Mouse (Mus musculus) urinary bladder, postnatal 14 days (tissue): ENCODE measurements at regions not wholly inside any gene's neighbourhood (a gene's known extent, or its start where the extent isn't known, plus 50 kb on each side); places are given as distances from the start of the nearest gene placed in this dataset.

Source experiments
- DNase-seq: peaks from one replicate; pipeline ENCODE4 v3.0.0; 2021; ENCODE audit warnings: low spot score

DNA sequence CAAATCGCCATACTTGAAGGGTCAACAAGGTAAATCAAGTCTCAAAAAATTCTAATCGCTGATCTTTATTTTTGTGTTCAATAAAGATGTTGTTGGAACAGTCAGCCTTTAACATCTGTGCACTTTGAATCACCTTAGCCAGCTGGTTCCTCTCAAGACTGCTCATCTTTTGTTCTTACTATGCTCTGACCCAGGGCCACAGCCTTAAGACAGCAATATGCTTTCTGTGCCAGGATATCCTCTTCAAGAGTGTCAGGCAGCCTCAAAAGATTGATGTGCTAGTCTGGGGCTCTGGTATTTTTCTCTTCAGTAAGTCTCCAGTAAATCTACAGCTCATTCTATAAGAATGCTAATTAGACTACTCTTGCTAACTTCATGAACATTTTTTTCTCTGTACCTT lies 199.9 kb downstream of the Dph6 start:
- no peak for DNase-seq

DNA sequence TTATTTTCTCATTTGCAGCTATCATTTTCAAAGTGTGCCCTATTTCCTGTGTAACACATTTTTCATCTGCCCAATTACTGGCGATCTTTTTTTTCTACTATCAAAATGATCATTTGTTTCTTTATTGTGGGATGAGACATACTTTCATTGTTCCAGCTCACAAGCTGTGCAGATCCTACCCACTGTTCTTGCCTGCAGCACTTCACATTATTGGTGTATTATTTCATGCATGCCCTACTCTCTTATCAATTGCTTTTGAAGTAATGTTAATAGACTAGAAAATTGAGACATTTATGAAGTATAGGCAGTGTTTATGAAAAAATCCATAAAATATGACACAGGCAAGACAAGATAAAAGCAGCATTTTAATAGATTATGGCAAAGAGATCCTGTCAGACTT lies 204.6 kb downstream of the Dph6 start:
- DNase-seq = no peak

DNA sequence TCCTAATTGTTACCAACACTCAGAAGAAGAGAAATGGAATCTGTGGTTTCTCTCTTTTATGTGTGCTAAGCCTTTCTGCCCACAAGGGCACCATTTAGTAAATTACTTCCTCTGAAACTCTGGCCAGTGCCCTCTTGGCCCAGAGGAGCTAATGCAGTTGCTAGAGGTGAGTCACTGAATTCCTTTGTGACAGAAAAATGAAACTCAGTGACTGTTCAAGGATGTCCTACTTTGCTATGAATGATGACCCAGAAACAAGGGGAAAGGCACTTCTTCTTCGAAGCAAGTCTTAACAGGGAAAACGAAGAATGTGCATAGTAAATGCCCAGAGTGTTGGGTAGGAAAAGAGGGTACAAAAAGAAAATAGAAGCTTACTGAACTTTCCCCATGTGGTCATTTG lies 211.0 kb downstream of the Dph6 start:
- DNase-seq = no peak

GRCm38 (mm10) chr2:114440943-114441342 lies 213.8 kb downstream of the Dph6 start:
- DNase-seq = no peak

- DNase-seq = no peak
Observed at GRCm38 (mm10) chr2:114439668-114440067, 215.1 kb downstream of the Dph6 start.

DNA sequence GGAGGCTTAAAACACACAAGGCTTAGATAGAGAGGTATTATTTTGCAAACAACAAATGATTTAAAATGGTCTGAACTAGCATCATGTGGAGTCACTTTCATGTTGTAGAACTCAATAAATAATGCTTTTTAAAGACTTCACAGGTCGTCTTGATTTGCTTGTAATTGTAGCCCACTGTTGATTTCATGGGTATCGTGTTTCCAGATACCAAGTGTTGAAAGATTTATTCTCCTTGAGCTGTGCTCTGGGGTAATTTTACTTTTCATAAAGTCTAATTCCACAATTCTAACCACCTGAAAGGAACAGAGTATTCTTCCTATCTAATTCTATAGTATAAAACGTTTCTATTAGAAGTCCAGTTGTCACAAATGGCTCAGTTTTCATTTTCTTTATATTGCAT lies 216.7 kb downstream of the Dph6 start:
- no peak for DNase-seq

GRCm38 (mm10) chr2:114427426-114428157 lies 226.3 kb upstream of the Zfp770 start:
- DNase-seq = peak; percentile 81

- DNase-seq = no peak
Observed at GRCm38 (mm10) chr2:114419346-114419745, 218.1 kb upstream of the Zfp770 start.

GRCm38 (mm10) chr2:114413013-114413412 lies 211.7 kb upstream of the Zfp770 start:
- no peak for DNase-seq

DNA sequence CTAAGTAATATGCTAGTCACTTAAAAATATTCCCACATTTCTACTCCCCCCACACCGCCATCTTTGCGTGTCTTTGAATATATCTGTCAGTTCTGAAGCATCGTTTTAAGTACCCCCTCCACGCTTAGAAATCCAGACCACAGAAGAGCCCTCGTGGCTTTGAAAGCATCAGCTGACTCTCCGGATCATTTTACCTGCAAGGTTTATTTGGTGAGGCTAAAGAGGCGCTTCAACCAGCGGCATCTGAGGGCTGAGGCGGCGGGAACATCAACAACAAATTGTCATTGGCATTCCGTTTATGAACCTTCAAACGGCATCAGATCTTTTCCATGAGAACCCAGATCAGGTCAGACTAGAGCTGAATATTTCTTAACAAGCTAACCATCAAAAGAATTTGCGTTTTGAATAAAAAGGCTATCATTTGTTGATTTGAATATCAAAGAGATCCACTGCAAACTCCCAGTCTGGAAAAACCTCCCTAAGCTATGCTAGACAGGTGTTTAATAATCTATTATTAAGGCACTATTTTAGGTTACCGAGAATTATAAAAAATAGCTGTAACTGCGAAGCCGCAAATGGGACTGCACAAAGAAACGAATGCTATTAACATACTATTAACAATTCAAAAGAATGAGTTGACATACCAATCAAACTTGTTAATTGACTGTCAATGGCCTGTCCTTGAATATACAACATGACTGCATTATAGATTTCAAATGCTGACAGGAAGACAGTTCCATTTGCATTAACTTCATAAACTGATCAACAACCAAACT lies 210.9 kb upstream of the Zfp770 start:
- no peak for DNase-seq

GRCm38 (mm10) chr2:114410717-114411116 lies 209.4 kb upstream of the Zfp770 start:
- DNase-seq = no peak

GRCm38 (mm10) chr2:114409542-114409941 lies 208.3 kb upstream of the Zfp770 start:
- no peak for DNase-seq

DNA sequence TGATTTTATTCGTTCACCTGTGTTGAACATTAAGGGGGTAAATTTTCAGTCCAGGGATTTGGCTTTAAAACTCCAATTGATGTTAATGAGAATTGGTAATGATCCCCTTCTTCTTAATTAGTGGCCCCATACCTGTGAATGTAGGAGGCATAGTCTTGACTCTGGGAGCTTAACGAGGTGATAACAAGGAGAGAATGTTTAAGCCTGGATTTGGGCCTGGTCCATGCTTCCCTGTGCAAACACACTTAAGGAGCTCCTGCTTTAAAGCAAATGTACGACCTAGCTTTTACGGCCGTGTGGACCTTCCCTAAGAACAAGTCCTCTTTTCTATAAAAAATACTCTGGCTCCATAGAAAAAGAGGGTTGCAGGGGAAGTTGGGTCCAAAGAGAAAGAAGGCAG lies 206.1 kb upstream of the Zfp770 start:
- no peak for DNase-seq

GRCm38 (mm10) chr2:114384566-114384965 lies 183.3 kb upstream of the Zfp770 start:
- DNase-seq = no peak

DNA sequence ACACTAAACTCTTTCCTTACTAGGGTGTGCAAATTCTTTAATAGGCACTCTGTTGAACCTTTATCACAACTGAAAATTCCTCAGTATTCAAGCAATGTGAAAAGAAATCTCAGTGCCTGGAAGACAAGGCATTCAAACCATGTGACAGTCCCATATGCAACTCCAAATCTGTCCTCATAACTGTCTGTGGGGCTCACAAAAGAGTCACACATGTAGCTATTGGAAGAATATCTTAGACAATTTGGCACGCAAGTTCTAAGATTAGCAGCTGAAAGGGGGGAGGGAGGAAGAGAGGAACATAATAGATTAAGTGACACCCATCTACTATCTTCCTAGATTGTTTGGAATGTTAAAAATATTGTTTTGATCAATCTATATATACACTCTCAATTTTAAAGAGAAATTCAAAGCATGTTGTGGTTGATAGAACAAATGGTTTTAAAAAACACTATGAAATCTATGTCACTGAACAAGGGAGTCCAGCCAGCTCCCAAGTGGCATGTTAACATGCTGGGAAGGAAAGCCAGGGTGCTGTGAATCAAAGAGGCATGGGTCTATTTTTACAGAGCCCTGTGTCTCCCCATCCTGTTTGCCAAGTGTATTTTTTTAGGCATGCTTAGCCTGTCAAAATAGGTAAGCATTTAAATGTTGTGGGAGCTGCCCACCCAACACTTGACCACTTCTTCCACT lies 177.7 kb upstream of the Zfp770 start:
- DNase-seq = no peak

- no peak for DNase-seq
Observed at GRCm38 (mm10) chr2:114373476-114373875, 172.2 kb upstream of the Zfp770 start.

- DNase-seq = peak; percentile 2
Observed at GRCm38 (mm10) chr2:114353876-114354275, 152.6 kb upstream of the Zfp770 start.

DNA sequence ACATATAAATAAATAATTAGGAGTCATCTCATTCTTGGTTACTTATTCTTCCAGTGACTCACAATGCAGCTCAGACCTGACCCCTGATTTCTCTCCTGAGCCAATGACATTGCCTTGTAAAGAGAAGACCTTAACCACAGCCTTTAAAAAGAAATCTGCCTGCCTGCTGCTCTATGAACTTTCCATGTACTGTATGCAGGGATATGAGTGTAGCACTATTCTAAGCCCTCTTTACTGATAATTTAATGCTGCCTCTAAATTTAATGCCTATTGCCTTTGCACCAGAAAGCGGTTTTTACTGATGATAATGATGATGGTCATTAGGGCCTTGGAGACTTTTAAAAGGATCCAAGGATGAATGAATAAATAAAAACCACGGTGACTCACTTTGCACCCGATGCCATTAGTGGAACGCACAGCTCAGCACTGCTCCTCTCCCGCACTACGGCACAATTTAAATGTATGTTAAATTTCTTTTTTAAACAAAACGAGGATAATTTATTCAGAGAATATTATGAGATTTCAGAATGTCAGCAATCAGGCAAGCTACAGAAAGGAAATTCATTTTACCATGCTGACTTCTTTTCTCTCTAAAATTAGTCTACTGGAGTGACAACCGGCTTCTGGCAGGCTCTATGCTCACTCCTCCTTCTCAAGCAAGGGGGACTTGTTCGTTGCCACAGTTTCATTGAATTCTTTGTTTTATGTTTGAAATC lies 139.5 kb upstream of the Zfp770 start:
- no peak for DNase-seq

DNA sequence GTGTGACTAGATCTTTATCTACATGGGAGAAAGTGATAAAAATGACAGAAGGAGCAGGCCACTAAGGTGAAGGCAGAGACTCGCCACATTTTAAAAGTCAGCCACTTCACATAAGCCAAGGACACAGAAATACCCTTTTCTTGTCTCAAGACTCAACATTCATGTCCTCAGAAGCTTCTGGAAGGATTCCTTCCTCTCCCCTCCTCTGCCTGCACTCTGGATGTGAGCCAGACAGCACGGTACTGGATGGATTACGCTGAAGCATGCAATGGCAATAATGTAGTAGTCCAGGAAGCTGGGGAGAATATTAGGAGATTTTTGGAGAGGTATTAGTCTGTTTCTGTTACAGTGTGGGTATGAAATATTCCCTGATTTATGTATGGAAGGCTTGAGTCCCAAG lies 100.5 kb upstream of the Zfp770 start:
- peak; percentile 14 for DNase-seq

DNA sequence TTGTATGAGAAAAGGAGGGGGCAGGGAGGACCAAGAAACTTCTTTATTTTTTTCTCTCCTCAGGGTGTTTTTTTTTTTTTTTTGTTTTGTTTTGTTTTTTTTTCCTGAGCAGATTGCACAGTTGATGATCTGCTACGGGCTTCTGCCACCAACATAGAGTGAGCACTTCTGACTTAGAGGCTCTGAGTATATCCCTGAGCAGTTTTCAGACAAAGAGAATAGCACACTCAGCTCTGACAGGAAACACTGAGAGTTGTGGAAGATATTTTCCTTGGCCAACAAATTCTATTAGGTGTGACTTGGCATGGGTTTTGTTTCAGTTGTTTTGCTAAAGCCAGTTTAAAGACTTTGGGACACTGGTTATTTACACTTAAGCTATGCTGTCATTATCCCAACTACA lies 93.8 kb upstream of the Zfp770 start:
- no peak for DNase-seq

DNA sequence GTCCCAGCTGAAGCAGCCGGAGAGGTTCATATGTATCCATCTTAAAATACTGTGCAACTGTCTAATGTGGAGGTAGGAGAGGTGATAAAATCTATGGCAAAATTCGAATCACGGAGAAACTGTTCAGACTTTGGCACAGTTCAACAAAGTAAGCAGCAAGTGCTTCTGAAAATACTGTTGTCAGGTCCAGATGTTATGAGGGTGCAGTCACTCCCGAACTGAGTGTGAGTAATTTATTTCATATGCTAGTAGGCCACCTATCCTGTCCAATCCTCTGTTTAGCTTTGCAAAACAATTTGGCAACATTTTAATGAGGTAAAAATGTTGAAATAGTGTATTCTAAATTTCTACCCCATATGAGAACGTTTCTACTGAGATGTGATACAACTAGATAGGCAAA lies 90.1 kb upstream of the Zfp770 start:
- no peak for DNase-seq

DNA sequence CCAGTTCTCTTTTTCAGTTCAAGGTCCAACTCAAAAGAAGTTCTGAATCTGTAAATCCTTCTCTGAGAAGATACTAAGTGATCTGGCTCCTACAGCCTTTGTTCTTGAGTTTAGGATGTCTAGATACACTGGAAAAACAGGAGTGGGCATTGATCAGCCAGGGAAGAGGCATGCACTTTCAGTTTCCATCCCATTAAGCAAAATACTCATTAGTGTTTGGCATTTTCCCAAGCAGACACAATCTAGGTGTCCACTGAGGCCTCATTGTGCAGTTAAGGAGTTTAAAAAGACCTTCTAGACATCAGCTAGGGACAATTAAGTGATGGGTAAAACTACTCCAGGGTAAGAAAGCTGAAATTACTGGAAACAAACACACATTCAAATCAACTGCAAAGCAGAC lies 74.3 kb upstream of the Zfp770 start:
- no peak for DNase-seq
